10 mouse cellular contexts compared by ENCODE assay signal in the genomic region with DNA sequence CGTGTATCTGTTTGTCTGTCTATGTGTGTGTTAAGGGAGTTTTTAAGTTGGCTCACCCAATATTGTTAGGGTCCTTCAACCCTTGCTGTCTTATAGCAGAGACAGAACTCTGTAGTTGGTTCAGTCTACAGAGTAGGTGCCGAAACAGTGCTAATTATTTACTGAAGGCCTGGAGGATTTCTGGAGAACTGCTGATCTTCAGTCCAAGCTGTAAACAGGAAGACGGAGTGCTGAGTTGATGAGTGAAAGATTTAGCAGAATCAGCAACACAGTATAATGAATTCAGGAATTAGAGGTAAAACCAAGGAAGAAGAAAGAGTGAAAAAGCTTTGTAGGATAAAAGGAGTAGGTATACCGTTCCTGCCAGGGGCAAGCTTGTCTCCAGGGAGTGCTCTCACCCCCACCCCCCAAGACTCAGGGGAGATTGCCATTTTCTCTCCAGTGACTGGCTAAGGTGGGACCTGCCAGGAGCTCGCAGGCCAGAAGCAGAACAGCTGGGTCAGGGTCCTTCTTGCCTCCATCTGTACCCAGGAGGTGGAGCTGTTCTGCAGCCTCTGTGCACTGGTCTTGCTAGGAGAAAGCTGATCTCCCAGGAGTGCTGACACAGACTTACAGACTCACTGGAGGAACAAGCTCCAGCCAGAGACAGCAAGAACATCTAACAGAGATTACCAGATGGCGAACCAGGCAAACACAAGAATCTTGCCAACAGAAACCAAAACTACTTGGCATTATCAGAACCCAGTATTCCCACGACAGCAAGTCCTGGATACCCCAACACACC. TPM values are rescaled to one million over a fixed set of nuclear protein-coding genes. Genes with fewer than 3 reads are reported as not detected.
DNase-seq lines count a peak whose midpoint lies in the region; ATAC-seq and TF ChIP-seq lines count a peak whose summit lies in the region.
"Had no signal": no experiment of that assay in that cellular context is flagged by ENCODE, and none has a peak within 500 bp of the region (broad histone marks: within the 10 kb centered on the region; RNA-seq: fewer than 3 reads in every experiment).

No protein-coding gene starts in this region.

- no peak for TF ChIP-seq CTCF in cerebellum, adult 2 months (IDR thresholded peaks at IDR 0.05; ENCODE audit: borderline replicate concordance, insufficient read depth, low read depth, low read length)

- 48% methylated on average over 7 of the region's 7 CpGs for whole genome bisulfite sequencing in heart, embryonic 11.5 days (ENCODE audit: insufficient replicate concordance)
- WGBS in cerebellum, adult 2 months: 42% methylated on average over 7 of the region's 7 CpGs

- no peak overlapping the region for H3K4me2 ChIP-seq in heart, embryonic 11.5 days
- H3K4me2 ChIP-seq: lung, embryonic 15.5 days had no signal

- H3K36me3 ChIP-seq in heart, embryonic 11.5 days (ENCODE audit: control insufficient read depth, insufficient read depth, low read length): no peaks in the 10 kb centered on the region
- no peaks in the 10 kb centered on the region for H3K36me3 ChIP-seq in splenic B cell, adult 2 months (ENCODE audit: control insufficient read depth, insufficient read depth, low read length, poor library complexity, severe bottlenecking)
- H3K36me3 ChIP-seq: lung, embryonic 15.5 days had no signal

- no peak for TF ChIP-seq POLR2A in cerebellum, adult 2 months (IDR thresholded peaks at IDR 0.05; ENCODE audit: borderline replicate concordance, insufficient read depth, low read length)

- no peaks in the 10 kb centered on the region for H3K9me3 ChIP-seq in heart, embryonic 11.5 days (replicated peaks; ENCODE audit: control insufficient read depth, low read length)
- H3K9me3 ChIP-seq: lung, embryonic 15.5 days had no signal

- peak; percentile 29 to 43 for DNase-seq in heart, adult 9 months (ENCODE audit: low spot score in 2 of 2)
- DNase-seq in 416B (ENCODE audit: low read depth): peak; percentile 14
- peak; percentile 17 for DNase-seq in embryo, embryonic 9.5 days (ENCODE audit: extremely low spot score)
- DNase-seq in kidney, postnatal 14 days: peak; percentile 51
- peak; percentile 27 for DNase-seq in splenic B cell, adult 2 months (ENCODE audit: low read depth, low spot score)
- DNase-seq in cerebellum, adult 2 months: no peak
- DNase-seq in cerebellum, postnatal 25 days: no peak

- H3K27ac ChIP-seq in heart, embryonic 11.5 days (ENCODE audit: low read depth, low read length): no peak overlapping the region
- H3K27ac ChIP-seq in cerebellum, adult 2 months (ENCODE audit: insufficient read depth, low read length): no peak overlapping the region
- H3K27ac ChIP-seq: lung, embryonic 15.5 days had no signal

- H3K4me3 ChIP-seq in heart, embryonic 11.5 days (ENCODE audit: low read depth, low read length): no peak overlapping the region
- H3K4me3 ChIP-seq in cerebellum, adult 2 months (replicated peaks; ENCODE audit: insufficient read depth, low read depth, low read length): no peak overlapping the region
- H3K4me3 ChIP-seq: lung, embryonic 15.5 days had no signal

- no peaks in the 10 kb centered on the region for H3K27me3 ChIP-seq in heart, embryonic 11.5 days (ENCODE audit: control insufficient read depth, insufficient read depth, low read length)
- no peaks in the 10 kb centered on the region for H3K27me3 ChIP-seq in splenic B cell, adult 2 months (ENCODE audit: control insufficient read depth, insufficient read depth, low read length, poor library complexity, severe bottlenecking)
- H3K27me3 ChIP-seq in cerebellum, adult 2 months (ENCODE audit: control insufficient read depth, insufficient read depth, low read length): no peaks in the 10 kb centered on the region
- H3K27me3 ChIP-seq: lung, embryonic 15.5 days had no signal

- H3K4me1 ChIP-seq in heart, embryonic 11.5 days (ENCODE audit: control insufficient read depth, insufficient read depth, low read length): no peaks in the 10 kb centered on the region
- no peaks in the 10 kb centered on the region for H3K4me1 ChIP-seq in cerebellum, adult 2 months (ENCODE audit: control insufficient read depth, insufficient read depth, low read length)
- H3K4me1 ChIP-seq: lung, embryonic 15.5 days had no signal

- ATAC-seq in heart, embryonic 11.5 days (replicated peaks; ENCODE audit: insufficient number of reproducible peaks, low FRiP score, low TSS enrichment): no peak

- no peak overlapping the region for H3K9ac ChIP-seq in heart, embryonic 11.5 days (ENCODE audit: low read depth, low read length)
- H3K9ac ChIP-seq: lung, embryonic 15.5 days had no signal

RNA-seq across cellular contexts. Expression of a gene that starts 13.9 kb away (rescaled TPM):
- polyA plus RNA-seq in heart, embryonic 11.5 days (2014; fragmentation: Nextera tagmentation; extraction: Ambion mirVana): 0.49 TPM in 1 of 2 replicates, not detected in the other
- polyA plus RNA-seq in cerebellum, adult 2 months (2012; rRNA removed): 0.33 and 0.71 TPM in 2 replicates

RNA-seq across cellular contexts. Expression of a gene that starts 25.4 kb away (rescaled TPM):
- polyA plus RNA-seq in heart, embryonic 11.5 days (2014; fragmentation: Nextera tagmentation; extraction: Ambion mirVana): 0.27 and 1.0 TPM in 2 replicates
- 0.14 and 0.31 TPM in 2 replicates for polyA plus RNA-seq in cerebellum, adult 2 months (2012; rRNA removed)

RNA-seq across cellular contexts. Expression of a gene that starts 35.6 kb away (rescaled TPM):
- polyA plus RNA-seq in heart, embryonic 11.5 days (2014; fragmentation: Nextera tagmentation; extraction: Ambion mirVana): not detected in 2 replicates
- polyA plus RNA-seq in cerebellum, adult 2 months (2012; rRNA removed): 0.07 and 0.13 TPM in 2 replicates
- polyA plus RNA-seq: stomach, embryonic 14.5 days had no signal

RNA-seq across cellular contexts. Expression of a gene that starts 54.7 kb away (rescaled TPM):
- polyA plus RNA-seq in heart, embryonic 11.5 days (2014; fragmentation: Nextera tagmentation; extraction: Ambion mirVana): not detected in 2 replicates
- 0.18 TPM in 1 of 2 replicates, not detected in the other for polyA plus RNA-seq in cerebellum, adult 2 months (2012; rRNA removed)

Comparison
In these comparisons a context has a peak if more than half of its experiments do, and no peak if none do; other contexts are left out.
1. DNase-seq: peak in heart, adult 9 months (2 of 2), 416B (single experiment), embryo, embryonic 9.5 days (single experiment), kidney, postnatal 14 days (single experiment) and splenic B cell, adult 2 months (single experiment); none in cerebellum, adult 2 months (0 of 2) and cerebellum, postnatal 25 days (0 of 2).